Mouse (Mus musculus) neural tube, embryonic 11.5 days (tissue): ENCODE results near the gene Ddx41. TPM values are rescaled to one million over a fixed set of nuclear protein-coding genes. Genes with fewer than 3 reads are reported as not detected.

Experiments
- ATAC-seq: fragments of 200-750 bp; cut with Nextera tagmentation; 2 replicates; pipeline ENCODE4 v1.8.0; 2017; ENCODE audit warnings: moderate number of reproducible peaks, mild to moderate bottlenecking, moderate TSS enrichment, moderate library complexity; ENCODE audit not compliant: insufficient read depth, low FRiP score, low TSS enrichment
- DNase-seq: peaks from one replicate; pipeline ENCODE4 v3.0.0-alpha.2; 2015; ENCODE audit warnings: low spot score
- H3K27ac ChIP-seq: fragments of 300-500 bp; sonication (generic); 2 replicates; pipeline ENCODE4 v1.5.1; 2014; ENCODE audit warnings: low read depth, mild to moderate bottlenecking, low read length
- H3K27me3 ChIP-seq: fragments of 300-500 bp; sonication (generic); 2 replicates; pipeline ENCODE4 v1.6.1; 2014; ENCODE audit warnings: mild to moderate bottlenecking, low read length, mixed read lengths; ENCODE audit not compliant: control insufficient read depth, insufficient read depth
- H3K36me3 ChIP-seq: fragments of 300-500 bp; sonication (generic); 2 replicates; pipeline ENCODE4 v1.6.1; 2014; ENCODE audit warnings: mild to moderate bottlenecking, low read length, moderate library complexity, mixed read lengths; ENCODE audit not compliant: control insufficient read depth, insufficient read depth
- H3K4me1 ChIP-seq: fragments of 300-500 bp; sonication (generic); 2 replicates; pipeline ENCODE4 v1.6.1; 2014; ENCODE audit warnings: low read length, mixed read lengths; ENCODE audit not compliant: control insufficient read depth, insufficient read depth
- H3K4me2 ChIP-seq: fragments of 300-500 bp; sonication (generic); 2 replicates; pipeline ENCODE4 v1.6.1; 2014; ENCODE audit warnings: low read depth, mild to moderate bottlenecking, moderate library complexity
- H3K4me3 ChIP-seq: fragments of 300-500 bp; sonication (generic); 2 replicates; pipeline ENCODE4 v1.5.1; 2014; ENCODE audit warnings: low read depth, low read length
- H3K9ac ChIP-seq: fragments of 300-500 bp; sonication (generic); 2 replicates; pipeline ENCODE4 v1.6.1; 2014; ENCODE audit warnings: mild to moderate bottlenecking, low read length
- H3K9me3 ChIP-seq: fragments of 300-500 bp; sonication (generic); 2 replicates; pipeline ENCODE4 v1.6.1; 2016; ENCODE audit warnings: low read length; ENCODE audit not compliant: control insufficient read depth
- WGBS: fragments of 180-500 bp; shearing (Covaris S2); extraction: QIAGEN DNeasy Blood & Tissue Kit; methylation state at CpG from one replicate; pipeline ENCODE4 v1.1.7; 2014; 5-methylcytosine and 5-hydroxymethylcytosine counted together
- polyA plus RNA-seq: library from polyadenylated mRNA; unstranded; fragments of >200 nt; fragmentation: Nextera tagmentation; extraction: Ambion mirVana; gene quantifications from 2 replicates; pipeline ENCODE4 v1.2.1, GENCODE M21; 2014

Ddx41 gene
- polyA plus RNA-seq, 1 experiment from 2014 or later, result 76.3 TPM

DNA sequence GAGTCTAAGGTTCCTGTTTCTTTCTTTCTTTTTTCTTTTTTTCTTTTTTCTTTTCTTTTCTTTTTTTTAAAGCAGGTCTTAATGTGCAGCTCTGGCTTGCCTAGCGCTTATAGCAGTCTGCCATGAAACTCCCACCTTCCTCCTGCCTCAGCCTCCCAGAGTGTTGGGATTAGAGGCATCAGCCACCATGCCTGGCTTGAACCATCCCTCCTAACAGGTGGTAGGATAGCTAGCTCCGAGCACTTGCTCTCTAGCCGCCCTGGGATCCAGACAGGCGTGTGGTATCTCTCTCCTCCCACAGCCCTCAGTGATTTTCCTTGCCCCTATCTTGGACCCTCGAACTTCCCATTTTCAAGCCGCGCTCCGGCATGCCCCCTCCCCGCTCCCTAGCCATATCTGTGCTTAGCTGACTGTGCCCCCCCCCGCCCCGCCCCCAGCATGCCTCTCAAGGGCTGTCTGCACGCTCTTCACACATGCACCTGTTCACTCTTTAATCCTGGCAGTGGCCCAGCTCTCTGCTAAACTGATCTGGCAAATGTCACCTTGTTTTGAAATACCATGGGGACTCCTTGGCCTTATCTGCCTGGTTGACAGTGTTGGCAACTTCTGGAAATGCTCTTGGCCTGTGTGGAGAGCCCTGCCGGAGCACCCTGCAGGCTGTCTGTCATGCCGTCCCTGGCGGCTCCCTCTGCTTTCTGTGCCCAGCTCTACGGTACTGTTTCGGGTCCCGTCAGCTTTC is 41.4 kb downstream of the Ddx41 start:
- no peak for ATAC-seq
- 22% methylated on average over 18 of the region's 18 CpGs for WGBS
- H3K4me2 ChIP-seq, result no peak overlapping the region

DNA sequence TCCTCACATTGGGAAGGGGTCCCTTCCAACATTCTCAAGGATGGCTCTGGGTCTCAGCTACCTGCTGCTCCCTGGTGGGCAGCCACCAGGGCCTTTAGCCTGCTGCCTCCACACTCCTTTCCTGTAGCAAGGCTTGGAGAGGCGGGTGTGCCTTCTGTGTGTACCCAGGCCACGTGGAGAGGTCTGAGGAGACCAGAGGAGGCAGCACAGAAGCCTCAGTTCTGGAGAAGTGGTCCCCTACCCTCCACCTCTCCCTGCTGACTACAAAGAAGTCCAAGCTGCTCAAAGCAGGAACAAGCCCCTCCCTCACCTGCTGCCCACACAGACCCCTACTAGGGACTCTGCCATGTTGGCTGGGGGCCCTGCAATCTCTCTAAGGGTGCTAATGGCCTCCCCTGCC is 42.2 kb downstream of the Ddx41 start:
- ATAC-seq, result no peak
- Histone ChIP-seq H3K36me3 (no peaks in the 10 kb centered on the region), H3K9ac (no peak overlapping the region), H3K4me3 (no peak overlapping the region), H3K27ac (no peak overlapping the region), H3K4me2 (no peak overlapping the region), H3K4me1 (peaks cover 7% of the 10 kb centered on the region; the same call in 1 of the 2 replicates), H3K9me3 (no peaks in the 10 kb centered on the region), H3K27me3 (no peaks in the 10 kb centered on the region)
- 26% methylated on average over 2 of the region's 2 CpGs for WGBS
- no peak for DNase-seq

More for the DNA sequence above, 41.4 kb downstream of the Ddx41 start:
- H3K27me3 ChIP-seq, result no peaks in the 10 kb centered on the region
- H3K4me3 ChIP-seq, result no peak overlapping the region
- no peaks in the 10 kb centered on the region for H3K9me3 ChIP-seq
- no peak overlapping the region for H3K9ac ChIP-seq
- H3K36me3 ChIP-seq, result no peaks in the 10 kb centered on the region
- DNase-seq, result no peak
- H3K4me1 ChIP-seq, result peaks cover 7% of the 10 kb centered on the region; the same call in 1 of the 2 replicates
- H3K27ac ChIP-seq, result no peak overlapping the region

DNA sequence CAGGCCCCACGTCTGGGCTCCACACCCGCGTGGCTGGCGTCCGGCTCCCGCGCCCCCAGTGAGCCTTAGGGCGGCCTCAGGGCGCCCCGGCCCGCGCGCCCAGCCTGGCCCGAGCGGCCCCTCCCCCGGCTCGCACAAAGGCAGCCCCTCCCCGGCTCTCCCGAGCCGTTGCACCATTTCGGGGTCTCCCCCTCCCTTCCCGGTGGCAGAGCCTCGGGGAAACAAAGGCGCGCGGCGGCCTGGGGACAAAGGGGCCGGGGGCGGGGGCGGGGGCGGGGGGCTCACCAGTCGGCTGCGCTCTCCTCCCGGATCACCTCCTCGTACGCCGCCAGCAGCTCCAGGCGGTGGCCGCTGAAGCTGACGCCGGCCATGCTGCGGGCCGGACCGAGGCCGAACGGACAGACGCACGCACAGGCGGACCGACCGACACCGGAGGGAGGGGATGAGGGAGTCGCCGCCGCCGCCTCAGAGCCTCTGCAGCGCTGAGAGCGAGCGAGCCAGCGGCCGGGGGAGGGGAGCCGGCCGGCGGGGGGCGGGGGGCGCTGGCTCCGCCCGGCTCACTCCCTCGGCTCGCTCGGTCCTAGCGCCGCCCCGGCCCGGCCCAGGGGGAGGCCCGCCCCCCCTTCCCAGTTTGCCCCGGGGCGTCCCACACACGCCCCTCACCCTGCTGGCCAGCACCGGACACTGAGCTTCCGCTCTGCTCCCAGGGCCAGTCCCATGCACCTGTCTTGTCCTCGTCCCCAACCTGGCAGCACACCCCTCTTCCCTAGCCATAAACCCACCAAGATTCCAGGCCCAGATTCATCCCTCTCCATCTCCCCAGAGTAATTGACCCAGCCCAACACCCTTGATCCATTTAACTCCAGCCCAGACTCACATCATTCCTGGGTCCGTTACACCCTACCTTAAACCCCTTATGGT is 48.6 kb downstream of the Ddx41 start, which contains the start of gene Dbn1:
Gene Dbn1, minus strand, starts transcription at position 534 of the 921 bp plus-strand sequence.
- ATAC-seq, result peak; percentile 60

DNA sequence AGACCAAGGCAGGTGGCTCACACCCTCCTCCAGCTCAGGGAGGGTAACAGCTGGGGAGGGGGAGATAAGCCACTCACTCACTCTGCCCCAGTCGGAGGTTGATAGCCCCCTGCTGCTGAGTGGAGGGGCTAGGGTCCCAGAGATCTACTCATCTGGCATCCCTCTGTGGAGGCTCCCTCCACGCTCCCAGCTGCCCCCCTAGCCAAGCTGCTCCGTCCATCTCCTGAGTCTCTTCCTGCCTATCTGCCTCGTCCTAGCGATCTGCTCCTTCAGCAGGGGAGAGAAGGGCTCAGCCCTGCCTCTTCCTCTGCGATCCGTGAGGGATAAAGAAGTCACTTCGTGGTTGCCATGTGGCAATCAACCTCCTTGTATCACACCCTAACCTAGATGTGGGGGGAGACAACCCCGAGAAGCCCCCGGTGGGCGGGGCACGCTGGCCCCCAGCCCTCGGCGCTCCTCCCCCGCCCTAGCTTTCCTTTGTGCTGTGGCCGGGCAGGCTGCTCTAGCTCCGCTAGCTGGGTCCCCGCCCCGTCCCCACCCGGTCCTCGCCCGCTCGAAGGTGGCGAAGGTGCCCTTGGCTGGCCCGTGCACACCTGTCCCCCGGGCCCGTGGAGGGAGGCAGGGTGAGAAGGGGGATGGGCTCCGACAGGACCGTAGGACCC is 49.4 kb downstream of the Ddx41 start:
- H3K27ac ChIP-seq, result peak overlapping the region; percentile 97
- peaks cover 45% of the 10 kb centered on the region for H3K4me1 ChIP-seq
- no peaks in the 10 kb centered on the region for H3K9me3 ChIP-seq
- H3K4me3 ChIP-seq, result peak overlapping the region; percentile 99
- 1% methylated on average over 24 of the region's 29 CpGs for WGBS
- DNase-seq (peak; percentile 69), ATAC-seq (peak; percentile 45)
- H3K36me3 ChIP-seq, result peaks cover 4% of the 10 kb centered on the region
- H3K27me3 ChIP-seq, result no peaks in the 10 kb centered on the region
- H3K9ac ChIP-seq, result peak overlapping the region; percentile 100
- peak overlapping the region; percentile 88 for H3K4me2 ChIP-seq

More for the DNA sequence above, 48.6 kb downstream of the Ddx41 start, which contains the start of gene Dbn1:
- Histone ChIP-seq H3K4me2 (peak within 1 kb of the TSS; percentile 88), H3K4me3 (peak within 1 kb of the TSS; percentile 99), H3K27ac (peak within 1 kb of the TSS; percentile 97), H3K9ac (peak within 1 kb of the TSS; percentile 100), H3K4me1 (peaks cover 43% of the 10 kb centered on the region), H3K36me3 (no peaks in the 10 kb centered on the region; the same call in 1 of the 2 replicates), H3K9me3 (no peaks in the 10 kb centered on the region), H3K27me3 (no peaks in the 10 kb centered on the region)
- peak; percentile 88 for DNase-seq
- 2% methylated on average over 41 of the region's 83 CpGs for WGBS

DNA sequence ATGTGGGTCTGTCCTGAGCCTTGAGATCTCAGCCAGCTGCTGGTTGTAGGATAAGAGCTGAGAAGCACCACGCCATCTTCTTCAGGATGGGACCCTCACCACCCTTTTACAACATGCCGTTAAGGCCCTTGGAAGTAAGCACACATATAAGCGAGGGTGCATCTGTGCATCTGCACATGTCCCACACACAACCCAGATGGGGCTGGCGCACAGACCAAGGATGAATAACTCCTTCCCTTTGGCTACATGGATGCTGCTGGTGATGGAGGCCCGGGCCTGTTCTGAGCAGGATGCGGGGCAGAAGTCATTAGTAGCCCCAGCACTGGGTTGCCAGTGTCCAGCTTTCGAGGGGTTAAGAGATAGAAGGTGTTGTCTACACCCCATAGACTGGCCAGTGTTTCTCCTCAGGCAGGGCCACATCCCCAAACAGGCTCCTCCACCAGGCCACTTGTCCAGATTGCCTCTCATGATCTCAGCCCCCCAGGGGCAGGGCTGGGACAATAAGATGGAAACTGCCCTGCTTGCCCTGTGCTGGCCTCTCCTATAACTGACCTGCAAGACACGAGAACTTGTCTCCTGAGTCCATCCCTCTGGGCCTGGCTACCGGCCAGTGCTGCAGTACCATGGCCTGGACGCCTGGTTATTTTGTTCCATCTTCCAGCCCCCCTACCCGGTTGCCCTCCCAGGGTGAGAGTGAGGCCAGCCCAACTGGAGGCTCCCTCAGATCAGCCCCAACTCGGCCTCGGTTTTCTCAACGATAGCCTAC is 50.2 kb downstream of the Ddx41 start:
- Histone ChIP-seq H3K4me1 (peaks cover 45% of the 10 kb centered on the region), H3K36me3 (peaks cover 11% of the 10 kb centered on the region), H3K9me3 (no peaks in the 10 kb centered on the region), H3K9ac (peak overlapping the region; percentile 100), H3K27ac (peak overlapping the region; percentile 97), H3K4me3 (peak overlapping the region; percentile 99), H3K27me3 (no peaks in the 10 kb centered on the region), H3K4me2 (peak overlapping the region; percentile 88)
- DNase-seq (no peak), ATAC-seq (no peak)
- WGBS, result 35% methylated on average over 14 of the region's 14 CpGs

DNA sequence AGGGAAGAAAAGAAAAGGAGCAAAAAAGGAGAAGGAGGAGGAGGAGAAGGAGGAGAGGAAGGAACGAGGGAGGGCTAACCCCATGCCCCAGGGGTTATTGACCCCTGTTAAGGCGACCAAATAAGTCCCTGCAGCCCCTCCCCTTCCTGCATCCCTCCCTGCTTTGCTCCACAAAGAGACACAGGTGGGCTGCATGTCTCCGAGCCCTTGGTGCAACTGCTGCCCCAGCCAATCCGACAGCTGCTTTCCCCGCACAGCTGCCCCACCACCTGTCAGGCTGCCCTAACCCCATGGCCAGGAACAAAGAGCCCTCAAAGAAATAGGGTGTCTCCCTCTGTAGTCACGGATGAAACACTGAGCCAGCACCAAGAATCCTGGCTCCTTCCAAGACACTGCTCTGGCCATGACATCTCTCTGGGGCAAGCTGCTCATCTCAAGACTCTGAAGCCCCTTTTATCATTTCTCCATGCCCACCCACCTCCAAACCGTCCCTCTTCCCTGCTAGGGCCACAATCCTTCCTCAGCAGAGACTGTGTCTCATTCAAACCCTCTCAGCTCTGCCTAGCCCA is 51.9 kb downstream of the Ddx41 start:
- peaks cover 22% of the 10 kb centered on the region for H3K36me3 ChIP-seq
- WGBS, result 19% methylated on average over 7 of the region's 7 CpGs

DNA sequence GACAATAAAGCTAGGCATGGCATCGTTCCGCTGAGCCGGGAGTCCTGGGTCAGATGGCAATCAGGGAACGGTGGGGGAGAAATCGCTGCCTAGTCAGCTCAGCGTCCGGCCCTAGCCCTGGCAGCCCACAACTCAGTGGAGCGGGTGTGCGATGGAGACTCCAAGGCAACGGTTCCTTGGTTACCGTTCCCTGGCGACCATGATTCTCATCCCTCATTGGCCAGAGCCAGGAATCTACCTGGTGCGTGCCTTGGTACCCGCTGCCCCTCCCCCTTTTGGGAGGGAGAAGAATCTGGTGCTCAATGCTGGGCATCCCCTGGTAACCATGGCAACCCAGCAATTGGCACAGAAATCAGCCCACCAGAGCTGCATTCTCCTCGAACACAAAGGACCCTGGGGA is 52.9 kb downstream of the Ddx41 start:
- H3K4me3 ChIP-seq, result peak overlapping the region; percentile 4; the same call in 1 of the 2 replicates
- peaks cover 22% of the 10 kb centered on the region for H3K36me3 ChIP-seq
- no peaks in the 10 kb centered on the region for H3K9me3 ChIP-seq
- H3K4me1 ChIP-seq, result peaks cover 45% of the 10 kb centered on the region
- ATAC-seq, result peak; percentile 72
- peak overlapping the region; percentile 9; the same call in 1 of the 2 replicates for H3K9ac ChIP-seq
- H3K27ac ChIP-seq, result no peak overlapping the region
- peak overlapping the region; percentile 88 for H3K4me2 ChIP-seq
- peak; percentile 85 for DNase-seq
- H3K27me3 ChIP-seq, result no peaks in the 10 kb centered on the region
- WGBS, result 35% methylated on average over 15 of the region's 15 CpGs

More for the DNA sequence above, 51.9 kb downstream of the Ddx41 start:
- ATAC-seq (no peak), DNase-seq (peak; percentile 42)
- Histone ChIP-seq H3K4me3 (peak overlapping the region; percentile 99), H3K4me1 (peaks cover 45% of the 10 kb centered on the region), H3K9ac (peak overlapping the region; percentile 51), H3K9me3 (no peaks in the 10 kb centered on the region), H3K27ac (peak overlapping the region; percentile 64; the same call in 1 of the 2 replicates), H3K27me3 (no peaks in the 10 kb centered on the region), H3K4me2 (peak overlapping the region; percentile 88)
